Mouse (Mus musculus) lung, postnatal 14 days (tissue): Measurements from ENCODE around the gene Ifi202b.
"Not testable (repeated sequence)": the region's sequence is repeated elsewhere in the genome, so short reads cannot be mapped to it uniquely, and the experiment has no call there.

Source experiments
- DNase-seq: peaks from one replicate; pipeline ENCODE4 v3.0.0; 2021

The Ifi202b gene

GRCm38 (mm10) chr1:173982694-173983305 is at the start of gene Ifi202b:
TSS of gene Ifi202b (minus strand) at chr1:173982744.
- not testable (repeated sequence) for DNase-seq

GRCm38 (mm10) chr1:174031698-174032097 is 49.2 kb upstream of the Ifi202b start, which contains the start of gene Ifi205:
TSS of gene Ifi205 (minus strand) at chr1:174031810.
- no peak for DNase-seq

- DNase-seq = not testable (repeated sequence)
Observed at GRCm38 (mm10) chr1:174007050-174007449, 24.5 kb upstream of the Ifi202b start.

- DNase-seq = not testable (repeated sequence)
Observed at GRCm38 (mm10) chr1:174004352-174005109, 22.0 kb upstream of the Ifi202b start.

GRCm38 (mm10) chr1:173995003-173995402 is 12.5 kb upstream of the Ifi202b start:
- DNase-seq = no peak

- DNase-seq = not testable (repeated sequence)
Observed at GRCm38 (mm10) chr1:173981038-173981437, 1.5 kb downstream of the Ifi202b start.

- no peak for DNase-seq
Observed at GRCm38 (mm10) chr1:173977622-173978021, 4.9 kb downstream of the Ifi202b start.

GRCm38 (mm10) chr1:173973111-173973510 is 9.4 kb downstream of the Ifi202b start:
- no peak for DNase-seq

- not testable (repeated sequence) for DNase-seq
Observed at GRCm38 (mm10) chr1:173961491-173961890, 21.1 kb downstream of the Ifi202b start.

GRCm38 (mm10) chr1:173959998-173960397 is 22.5 kb downstream of the Ifi202b start:
- not testable (repeated sequence) for DNase-seq

- DNase-seq = not testable (repeated sequence)
Observed at GRCm38 (mm10) chr1:173955839-173956527, 26.6 kb downstream of the Ifi202b start.

- no peak for DNase-seq
Observed at GRCm38 (mm10) chr1:173955071-173955796, 27.3 kb downstream of the Ifi202b start.

- DNase-seq = no peak
Observed at GRCm38 (mm10) chr1:173953563-173953962, 29.0 kb downstream of the Ifi202b start.

GRCm38 (mm10) chr1:173949044-173949443 is 33.5 kb downstream of the Ifi202b start:
- not testable (repeated sequence) for DNase-seq

GRCm38 (mm10) chr1:173942780-173943066 is 39.8 kb downstream of the Ifi202b start:
- not testable (repeated sequence) for DNase-seq

- DNase-seq = not testable (repeated sequence)
Observed at GRCm38 (mm10) chr1:173941924-173942779, 40.4 kb downstream of the Ifi202b start, which contains the start of the genes Mndal and Ifi203. TSS of gene Mndal (minus strand) at chr1:173942491. TSS of gene Ifi203 (minus strand) at chr1:173942672.

- not testable (repeated sequence) for DNase-seq
Observed at GRCm38 (mm10) chr1:173941522-173941921, 41.0 kb downstream of the Ifi202b start.

- not testable (repeated sequence) for DNase-seq
Observed at GRCm38 (mm10) chr1:173919279-173919678, 63.3 kb downstream of the Ifi202b start.

GRCm38 (mm10) chr1:173914559-173914958 is 68.0 kb downstream of the Ifi202b start:
- DNase-seq = no peak

- not testable (repeated sequence) for DNase-seq
Observed at GRCm38 (mm10) chr1:173913256-173913791, 69.2 kb downstream of the Ifi202b start.
